Mouse (Mus musculus): ENCODE data around the gene Fads2.

Gene Fads2

GRCm38 (mm10) chr19:10041388-10042148 lies 60.0 kb downstream of the Fads2 start, which contains the start of gene Fads3:
Gene Fads3, plus strand, starts transcription at chr19:10041569.
- DNase-seq (ENCODE audit: low spot score) = peak; percentile 85

- DNase-seq (ENCODE audit: low spot score) = no peak
Observed at GRCm38 (mm10) chr19:10040866-10041387, 60.6 kb downstream of the Fads2 start.

DNA sequence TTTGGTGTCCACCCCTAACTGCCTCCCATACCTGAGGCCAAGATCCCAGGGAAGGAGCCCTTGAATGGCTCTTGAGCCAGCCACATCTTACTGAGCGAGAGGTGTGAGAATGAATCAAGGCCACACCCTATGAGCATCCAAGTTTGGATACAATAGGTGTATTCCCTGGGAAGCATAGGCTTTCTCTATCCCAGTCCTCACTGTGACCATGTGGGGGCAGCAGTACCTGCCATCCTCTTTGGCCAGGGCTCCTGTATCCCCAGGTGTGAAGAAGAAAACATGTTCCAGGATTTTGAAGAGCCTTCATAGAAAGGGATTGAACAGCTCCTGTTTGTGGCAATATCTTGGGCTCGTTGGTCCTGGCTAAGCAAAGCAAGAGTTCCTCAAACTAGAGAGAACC lies 61.9 kb downstream of the Fads2 start:
- no peak for DNase-seq (ENCODE audit: low spot score)

DNA sequence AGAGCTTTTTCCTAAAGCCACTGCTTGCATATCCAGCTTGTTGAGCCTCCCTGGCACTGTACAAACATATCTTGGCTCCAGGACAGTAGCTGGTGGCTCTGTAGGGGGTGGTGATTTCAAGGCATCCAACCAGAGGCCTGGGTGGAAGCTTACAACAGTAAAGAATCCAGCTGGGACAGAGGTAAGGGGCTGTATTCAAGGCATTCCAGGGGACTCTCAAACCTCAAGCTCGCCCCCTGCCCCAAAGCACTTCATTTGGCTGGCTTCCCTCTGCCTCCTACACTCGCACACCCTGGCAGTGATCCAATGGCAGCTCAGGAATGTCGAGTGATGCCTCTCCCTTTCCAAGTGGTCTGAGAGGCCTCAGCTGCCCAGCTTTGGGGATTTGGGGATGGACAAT lies 62.6 kb downstream of the Fads2 start:
- peak; percentile 72 for DNase-seq (ENCODE audit: low spot score)

DNA sequence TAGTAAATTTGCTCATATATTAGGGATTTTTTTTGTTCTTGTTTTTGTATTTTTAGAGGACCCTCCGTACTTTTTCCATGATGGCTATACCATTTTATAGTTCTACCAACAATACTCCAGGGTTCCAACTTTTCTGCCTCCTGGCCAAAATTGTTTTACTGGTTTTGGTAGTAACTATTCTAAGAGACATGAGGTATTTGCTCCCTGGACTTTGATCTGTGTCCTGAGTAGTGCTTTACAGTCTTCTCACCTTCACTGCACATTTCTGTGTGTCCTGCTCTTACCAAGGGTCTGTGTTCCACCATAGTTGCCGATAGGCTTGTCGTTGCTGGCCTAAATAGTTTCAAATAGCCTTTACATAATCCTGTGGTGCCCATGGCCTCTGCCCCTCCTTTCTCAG lies 63.2 kb downstream of the Fads2 start:
- no peak for DNase-seq (ENCODE audit: low spot score)

DNA sequence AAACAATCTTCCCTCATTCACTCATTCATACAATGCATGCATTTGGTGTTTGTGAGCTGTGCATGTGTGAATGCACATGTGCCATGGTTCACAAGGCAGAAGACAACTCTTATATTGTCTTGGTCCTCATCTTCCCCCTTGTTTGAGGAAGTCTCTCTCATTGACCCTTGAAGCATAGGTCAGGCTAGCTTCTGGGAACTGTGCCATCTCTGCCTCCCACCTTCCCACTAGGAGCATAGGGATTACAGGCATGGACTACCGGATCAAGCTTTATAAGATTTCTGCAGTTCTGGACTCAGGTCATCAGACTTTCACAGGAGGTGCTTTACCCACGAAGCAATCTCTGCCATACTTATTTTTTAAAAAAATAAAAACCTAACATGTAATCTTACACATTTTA lies 64.0 kb downstream of the Fads2 start:
- no peak for DNase-seq (ENCODE audit: low spot score)

- DNase-seq (ENCODE audit: low spot score) = peak; percentile 94
Observed at GRCm38 (mm10) chr19:10034785-10035447, 66.6 kb downstream of the Fads2 start.

- no peak for DNase-seq (ENCODE audit: low spot score)
Observed at GRCm38 (mm10) chr19:10034356-10034755, 67.2 kb downstream of the Fads2 start.

DNA sequence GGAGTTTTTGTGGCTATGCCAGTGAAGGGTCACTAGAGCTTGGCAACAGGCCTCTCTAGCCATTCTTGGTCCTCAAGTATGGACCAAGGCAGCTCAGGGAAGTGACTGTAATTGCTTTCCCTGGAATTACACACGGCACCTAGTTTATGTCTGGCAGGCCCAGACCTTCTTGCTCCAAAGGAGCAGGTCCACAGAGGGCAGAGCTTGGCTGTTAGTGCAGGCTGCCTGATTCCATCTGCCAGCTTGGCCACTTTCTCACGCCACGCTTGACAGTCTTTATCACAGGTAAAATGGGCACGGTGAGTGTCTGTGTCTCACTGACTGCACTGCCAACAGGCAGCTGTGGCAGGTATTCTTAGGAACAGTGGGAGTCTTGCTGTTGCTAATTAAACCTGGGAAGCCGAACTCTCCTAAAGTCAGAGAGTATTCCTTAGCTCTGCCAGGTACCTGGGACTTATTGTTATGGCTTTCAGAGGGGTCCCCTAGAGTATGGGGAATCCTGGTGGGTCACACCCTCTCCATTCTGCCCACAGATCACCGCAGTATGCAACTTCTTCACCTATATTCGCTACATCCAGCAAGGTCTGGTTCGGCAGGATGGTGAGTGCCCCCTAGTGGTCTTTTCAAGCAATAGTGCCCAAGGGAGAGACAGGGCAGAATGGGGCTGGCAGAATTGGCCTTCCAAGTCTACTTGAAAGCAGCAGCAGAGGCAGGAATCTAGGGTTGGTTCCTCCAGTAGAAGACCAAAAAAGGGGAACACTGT lies 68.2 kb downstream of the Fads2 start:
- no peak for DNase-seq (ENCODE audit: low spot score)

- no peak for DNase-seq (ENCODE audit: low spot score)
Observed at GRCm38 (mm10) chr19:10029746-10030145, 71.8 kb downstream of the Fads2 start.

DNA sequence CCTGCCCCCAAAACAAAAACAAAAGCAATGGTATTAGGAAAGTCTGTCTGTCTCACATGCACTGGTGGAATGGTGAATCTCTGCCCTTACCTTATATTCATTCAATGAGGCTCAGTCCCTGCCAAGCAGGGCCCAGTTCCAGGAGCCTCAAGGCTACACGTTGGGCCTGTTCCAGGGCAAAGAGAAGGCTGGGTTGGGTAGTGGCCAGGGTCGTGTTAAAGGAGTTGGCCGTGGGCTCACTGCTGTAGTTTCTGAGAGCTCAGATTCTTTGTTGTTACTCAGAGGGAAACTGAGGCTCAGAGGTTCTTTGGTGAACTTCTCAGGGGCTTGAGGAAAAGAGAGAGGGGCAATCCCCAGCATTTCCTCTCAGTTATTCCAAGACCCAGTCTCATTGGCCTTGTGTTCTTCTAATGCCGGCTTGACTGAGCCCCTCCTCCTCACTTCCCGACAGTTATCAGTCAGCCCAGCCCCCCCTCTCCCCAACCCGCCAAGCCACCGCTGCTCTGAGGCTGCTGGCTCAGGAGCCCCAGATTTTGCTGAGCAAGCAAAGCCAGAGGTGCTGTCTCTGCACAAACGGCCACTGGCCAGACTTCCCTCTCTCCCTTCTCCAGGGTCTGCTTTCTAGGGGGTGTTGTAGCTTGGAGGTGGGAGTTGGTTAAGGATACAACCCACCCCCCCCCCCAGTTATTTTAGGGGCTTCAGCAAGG lies 76.2 kb downstream of the Fads2 start:
- peak; percentile 87 for DNase-seq (ENCODE audit: low spot score)

DNA sequence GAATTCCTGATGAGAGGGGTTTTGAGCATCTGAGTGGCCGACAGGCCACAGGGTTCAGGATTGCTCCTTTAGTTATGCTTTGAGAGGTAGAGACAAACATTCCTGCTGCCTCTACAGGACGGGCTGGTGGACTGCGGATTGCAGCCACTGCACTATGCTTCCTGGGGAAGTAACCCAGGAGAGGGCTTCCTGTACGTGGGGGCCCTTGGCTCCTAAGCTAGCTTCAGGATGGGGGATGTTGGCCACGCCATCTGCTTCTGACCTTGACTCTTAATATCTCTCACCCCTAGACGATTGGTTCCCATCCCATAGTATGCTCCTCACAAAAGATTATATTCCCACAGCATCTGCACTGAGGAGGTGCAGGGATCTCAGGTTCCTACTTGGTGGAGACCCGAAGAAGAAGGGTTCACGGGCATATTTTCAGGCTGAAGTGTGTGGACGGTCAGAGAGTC lies 78.2 kb downstream of the Fads2 start:
- DNase-seq (ENCODE audit: low spot score) = no peak

DNA sequence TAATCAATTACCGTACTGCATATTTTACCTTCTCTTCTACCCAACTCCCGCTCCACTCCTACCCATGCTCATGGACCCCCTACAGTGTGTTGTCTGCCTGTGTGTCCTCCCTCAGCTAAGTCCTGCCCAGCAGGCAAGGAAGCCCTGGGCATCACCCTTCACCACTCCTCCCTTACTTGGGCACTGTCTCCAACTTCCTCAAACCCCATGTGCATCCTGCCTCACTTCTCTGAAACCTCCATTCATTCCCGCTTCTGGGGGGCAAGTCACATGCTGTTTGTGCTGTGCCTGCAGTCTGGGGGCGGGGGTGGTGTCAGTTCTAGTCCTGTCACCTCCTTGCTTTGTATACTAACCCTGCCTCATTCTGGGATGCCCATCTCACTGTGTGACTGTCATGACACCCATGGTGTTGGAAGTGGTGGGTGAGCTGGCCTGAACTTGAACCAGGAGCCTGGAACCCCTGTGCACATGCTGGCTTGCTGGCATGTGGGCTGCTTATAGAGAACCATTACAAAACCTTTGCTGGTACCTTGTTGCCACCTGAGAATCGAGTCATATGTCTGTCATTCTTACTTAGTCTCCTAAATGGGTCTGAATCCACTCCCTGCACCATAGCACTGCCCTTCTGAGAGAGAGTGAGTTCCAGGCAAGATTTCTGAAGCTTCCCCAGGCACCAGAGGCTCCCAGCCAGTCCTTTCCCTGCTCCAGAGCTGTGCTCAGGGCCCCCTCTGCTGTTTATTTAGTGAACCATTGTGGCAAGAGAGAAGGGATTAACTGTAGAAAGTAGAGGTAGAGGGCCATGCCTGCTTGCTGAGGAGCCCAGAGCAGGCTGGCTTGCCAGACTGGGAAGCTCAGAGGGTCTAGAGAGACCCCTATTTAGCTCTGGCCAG lies 78.9 kb downstream of the Fads2 start:
- peak; percentile 66 for DNase-seq (ENCODE audit: low spot score)

- DNase-seq (ENCODE audit: low spot score) = no peak
Observed at GRCm38 (mm10) chr19:10021981-10022380, 79.6 kb downstream of the Fads2 start.

- no peak for DNase-seq (ENCODE audit: low spot score)
Observed at GRCm38 (mm10) chr19:10019214-10019760, 82.3 kb downstream of the Fads2 start.

- DNase-seq (ENCODE audit: low spot score) = no peak
Observed at GRCm38 (mm10) chr19:10018527-10018818, 83.1 kb downstream of the Fads2 start.

DNA sequence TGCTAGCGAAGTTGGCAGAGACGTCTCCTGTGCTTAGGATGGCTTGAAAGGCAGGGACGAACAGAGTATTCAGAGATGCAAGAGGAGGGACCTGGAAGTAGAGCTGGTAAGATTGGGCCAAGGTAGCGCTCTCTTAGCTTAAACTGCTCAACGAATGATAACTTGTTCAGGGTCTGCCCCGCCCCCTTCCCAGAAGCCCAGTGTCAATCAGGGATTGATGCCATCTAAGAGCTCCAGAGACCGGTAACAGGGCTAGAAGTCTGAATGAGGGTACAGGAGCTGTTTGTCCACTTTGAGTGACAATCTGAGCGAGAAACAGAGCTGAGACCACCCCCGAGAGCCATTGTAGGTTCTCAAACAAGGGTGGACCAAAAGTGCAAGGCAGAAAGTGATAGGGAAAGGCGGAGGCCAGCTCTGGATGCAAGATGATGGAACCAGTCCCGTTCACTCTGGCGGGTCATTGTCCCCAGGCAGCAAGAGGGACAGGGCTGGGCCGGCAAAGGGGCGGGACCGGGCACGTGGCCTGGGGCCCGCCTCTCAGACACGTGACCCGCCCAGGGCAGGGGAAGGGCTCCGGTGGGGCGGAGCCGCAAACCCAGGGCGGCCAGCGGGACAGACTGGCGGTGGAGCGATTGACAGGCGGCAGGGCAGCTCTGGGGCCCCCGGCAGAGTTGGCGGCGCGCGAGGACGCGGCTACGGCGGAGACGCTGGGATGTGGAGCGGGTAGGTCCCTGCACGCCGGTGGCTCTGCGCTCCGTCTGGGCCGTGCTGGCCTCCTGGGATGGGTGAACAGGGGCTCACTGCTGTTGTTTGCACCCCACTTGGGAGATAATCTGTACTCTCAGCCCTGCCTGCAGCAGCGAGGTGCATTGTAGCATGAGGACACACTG lies 83.7 kb downstream of the Fads2 start:
- DNase-seq (ENCODE audit: low spot score) = peak; percentile 93

DNA sequence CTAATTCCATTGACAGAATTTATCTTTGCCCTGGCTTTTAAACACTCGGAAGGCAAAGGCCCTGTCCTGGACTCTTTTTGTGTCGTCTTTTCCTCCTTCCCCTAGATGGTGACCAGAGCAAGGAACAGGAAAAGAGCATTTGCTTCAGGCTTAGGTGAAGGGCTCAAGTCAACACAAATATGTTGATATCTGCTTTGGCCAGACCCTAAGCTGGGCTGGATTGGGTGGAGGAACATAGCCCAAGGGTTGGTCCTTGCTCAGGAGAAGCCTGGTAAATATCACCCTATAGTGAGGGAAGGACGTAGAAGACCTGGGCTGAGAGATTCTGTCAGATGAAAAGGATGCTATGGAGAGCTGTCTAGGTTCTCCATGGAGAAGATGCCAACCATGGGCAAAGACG lies 85.4 kb downstream of the Fads2 start:
- DNase-seq (ENCODE audit: low spot score) = no peak

GRCm38 (mm10) chr19:10015442-10015841 lies 86.1 kb downstream of the Fads2 start:
- no peak for DNase-seq (ENCODE audit: low spot score)

DNA sequence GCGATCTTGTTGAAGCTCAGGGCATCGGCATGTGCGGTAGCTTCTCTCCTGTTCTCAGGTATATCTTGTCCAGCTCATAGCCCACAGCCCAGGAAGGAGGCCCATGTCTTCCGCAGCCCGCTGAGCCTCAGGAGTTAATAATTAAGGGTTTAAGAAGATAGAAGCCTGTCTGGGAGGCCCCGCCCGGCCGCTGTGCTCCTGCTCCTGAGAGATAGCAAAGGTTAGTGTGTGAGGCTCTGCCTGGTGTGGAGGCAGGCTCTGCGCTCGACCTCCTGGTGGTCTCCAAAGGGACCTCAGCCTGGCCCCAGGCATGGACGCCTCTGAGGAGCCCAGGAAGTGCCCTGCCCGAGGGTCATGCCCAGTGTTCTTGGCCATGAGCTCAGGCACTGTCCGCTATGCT lies 86.7 kb downstream of the Fads2 start:
- no peak for DNase-seq (ENCODE audit: low spot score)
